Mouse (Mus musculus) megakaryocyte, adult 5-6 weeks (primary cell): ENCODE data around the gene Zyx. TPM values are rescaled to one million over a fixed set of nuclear protein-coding genes. Genes with fewer than 3 reads are reported as not detected.

ENCODE experiments used
- ATAC-seq: 2 replicates; pipeline ENCODE4 v1.8.0; 2016; ENCODE audit warnings: mild to moderate bottlenecking, inconsistent platforms; ENCODE audit not compliant: poor library complexity, severe bottlenecking
- total RNA-seq, 2 experiments: library from RNA; stranded (forward) in 1 of 2; stranded (reverse) in 1 of 2; fragments of 153-499, 151-499 nt in 1 of 2; fragments of 221-1000, 200-1000 nt in 1 of 2; gene quantifications; 2 replicates each; pipeline versions ENCODE4 v1.2.3 to v1.2.4; 2015 to 2017

The Zyx gene
- total RNA-seq, 2 experiments from 2014 or later: 117 to 420 TPM

- no peak for ATAC-seq
These were observed 14.6 kb downstream of the Zyx start for GRCm38 (mm10) chr6:42364066-42364465.

- no peak for ATAC-seq
These were observed 15.2 kb downstream of the Zyx start for GRCm38 (mm10) chr6:42364607-42365006.

- no peak for ATAC-seq
These were observed 15.8 kb downstream of the Zyx start for GRCm38 (mm10) chr6:42365215-42365614.

GRCm38 (mm10) chr6:42369870-42370269 lies 20.4 kb downstream of the Zyx start:
- no peak for ATAC-seq

GRCm38 (mm10) chr6:42370630-42371363 lies 21.4 kb downstream of the Zyx start:
- no peak for ATAC-seq

GRCm38 (mm10) chr6:42372001-42372400 lies 22.6 kb downstream of the Zyx start:
- ATAC-seq: no peak

- ATAC-seq: no peak
These were observed 23.0 kb downstream of the Zyx start for GRCm38 (mm10) chr6:42372421-42372815.

- peak; percentile 51 for ATAC-seq
These were observed 23.6 kb downstream of the Zyx start, which contains the start of gene Epha1 for GRCm38 (mm10) chr6:42372816-42373547. Epha1 (minus strand) TSS chr6:42373268.

GRCm38 (mm10) chr6:42373669-42374430 lies 24.4 kb downstream of the Zyx start:
- 0 out of 2 replicates have a peak, but pooled peaks have one; percentile 15 for ATAC-seq

GRCm38 (mm10) chr6:42374701-42375100 lies 25.3 kb downstream of the Zyx start:
- no peak for ATAC-seq

- ATAC-seq: no peak
These were observed 25.7 kb downstream of the Zyx start for GRCm38 (mm10) chr6:42375131-42375530.

- ATAC-seq: no peak
These were observed 26.6 kb downstream of the Zyx start for GRCm38 (mm10) chr6:42376016-42376415.

- no peak for ATAC-seq
These were observed 27.1 kb downstream of the Zyx start for GRCm38 (mm10) chr6:42376504-42377019.

- ATAC-seq: no peak
These were observed 27.9 kb downstream of the Zyx start for GRCm38 (mm10) chr6:42377280-42377679.

- ATAC-seq: no peak
These were observed 30.1 kb downstream of the Zyx start for GRCm38 (mm10) chr6:42379551-42379950.

GRCm38 (mm10) chr6:42380416-42381144 lies 31.1 kb downstream of the Zyx start:
- ATAC-seq: peak; percentile 87

- ATAC-seq: no peak
These were observed 31.8 kb downstream of the Zyx start for GRCm38 (mm10) chr6:42381221-42381620.

- no peak for ATAC-seq
These were observed 32.5 kb downstream of the Zyx start for GRCm38 (mm10) chr6:42381916-42382381.

GRCm38 (mm10) chr6:42383360-42383759 lies 33.9 kb downstream of the Zyx start:
- ATAC-seq: no peak

- ATAC-seq: no peak
These were observed 36.2 kb downstream of the Zyx start for GRCm38 (mm10) chr6:42385635-42386034.
